Mouse (Mus musculus) stomach, postnatal 0 days (tissue): ENCODE measurements at regions not wholly inside any gene's neighbourhood (a gene's known extent, or its start where the extent isn't known, plus 50 kb on each side); places are given as distances from the start of the nearest gene placed in this dataset.

Experiments
- CTCF ChIP-seq: IDR thresholded peaks from 2 replicates; pipeline ENCODE4 v1.5.1; 2016; ENCODE audit warnings: antibody characterized with exemption, low read depth, mild to moderate bottlenecking, moderate library complexity
- EP300 ChIP-seq: optimal IDR thresholded peaks from 2 replicates; pipeline ENCODE3; 2016; ENCODE audit warnings: antibody characterized with exemption

DNA sequence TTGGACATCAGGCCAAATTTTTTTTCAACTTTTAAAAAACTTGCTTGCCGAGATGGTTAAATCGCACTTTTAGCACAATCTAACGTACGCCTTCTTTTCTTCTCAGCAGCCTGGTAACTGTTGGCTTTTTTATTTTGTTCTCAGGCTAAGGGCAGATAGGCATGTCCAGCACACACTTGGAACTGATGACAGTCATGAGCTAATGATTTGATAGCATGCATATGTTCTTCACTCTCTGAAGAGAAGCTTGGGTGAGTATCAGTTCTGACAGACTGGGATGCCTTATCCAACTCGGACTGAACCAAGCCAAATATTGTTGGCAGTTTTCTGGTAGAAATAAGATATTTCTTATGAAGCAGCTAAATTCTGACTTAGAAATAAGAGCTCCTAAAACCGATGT, 145.9 kb downstream of the Ndfip2 start:
- TF ChIP-seq CTCF (no peak), EP300 (no peak)
